Mouse (Mus musculus): ENCODE measurements at regions not wholly inside any gene's neighbourhood (a gene's known extent, or its start where the extent isn't known, plus 50 kb on each side); places are given as distances from the start of the nearest gene placed in this dataset.

GRCm38 (mm10) chr11:21478191-21478590, 93.8 kb upstream of the Wdpcp start:
- DNase-seq: no peak

- DNase-seq: peak; percentile 56
Observed at GRCm38 (mm10) chr11:21470711-21471110, 99.7 kb upstream of the Ugp2 start.

DNA sequence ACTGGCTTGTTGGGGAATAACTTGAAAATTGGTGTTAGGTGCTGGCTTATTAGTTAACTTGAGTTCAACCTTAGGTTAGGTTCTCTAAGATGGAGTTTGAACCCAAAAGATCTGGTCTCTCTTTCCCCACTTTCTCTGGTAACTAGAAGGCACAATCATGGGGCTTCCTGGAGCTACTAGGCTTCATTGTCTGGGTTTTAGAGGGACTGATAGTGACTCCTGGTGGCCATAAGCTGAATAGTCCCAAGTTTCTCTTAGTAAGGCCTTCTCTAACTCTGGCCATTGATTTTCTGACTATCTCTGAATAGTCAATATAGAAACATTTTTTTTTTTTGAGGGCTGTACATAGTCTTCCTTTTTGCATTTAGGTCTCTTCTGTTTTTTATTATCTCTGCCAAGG, 97.5 kb upstream of the Ugp2 start:
- DNase-seq: no peak

DNA sequence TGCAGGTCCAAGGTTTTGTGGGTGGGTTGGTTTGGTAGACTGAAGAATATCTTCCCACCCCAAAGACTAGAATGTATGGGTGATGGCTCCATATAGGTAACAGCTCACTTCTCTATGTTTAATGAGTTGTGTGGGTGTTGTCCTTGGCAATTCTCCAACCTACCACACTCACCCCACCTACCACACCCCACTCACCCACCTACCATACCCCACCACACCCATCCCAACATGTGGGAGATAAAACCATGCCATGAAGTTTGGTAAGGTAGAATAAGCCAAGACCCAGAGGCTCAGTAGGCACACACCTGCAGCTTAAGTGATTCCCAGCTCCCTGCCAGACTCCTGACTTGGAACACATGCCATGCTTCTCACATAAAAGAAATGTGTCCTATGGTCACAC, 89.0 kb upstream of the Ugp2 start:
- DNase-seq: no peak

- DNase-seq: peak; percentile 26
Observed at GRCm38 (mm10) chr11:21453308-21454106, 82.5 kb upstream of the Ugp2 start.

DNA sequence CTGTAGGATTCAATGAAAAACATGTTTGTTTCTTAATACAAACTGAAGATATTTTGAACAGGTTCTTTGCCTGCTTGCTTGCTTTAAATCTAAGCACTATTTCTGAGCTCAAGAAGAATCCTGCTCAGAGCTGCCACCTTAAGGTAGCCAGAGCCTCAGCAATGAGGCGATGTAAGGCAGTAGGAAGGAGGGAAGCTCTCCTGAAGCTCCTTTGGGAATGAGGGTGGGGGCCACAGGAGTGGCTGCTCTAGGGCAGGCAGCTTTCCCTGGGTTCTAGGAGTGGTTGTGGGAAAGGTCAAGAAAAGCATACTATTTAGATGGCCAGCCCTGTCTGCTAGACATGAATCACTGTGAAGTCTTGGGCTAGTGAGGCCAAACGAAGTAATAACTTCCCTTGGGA, 62.7 kb upstream of the Ugp2 start:
- DNase-seq: no peak

DNA sequence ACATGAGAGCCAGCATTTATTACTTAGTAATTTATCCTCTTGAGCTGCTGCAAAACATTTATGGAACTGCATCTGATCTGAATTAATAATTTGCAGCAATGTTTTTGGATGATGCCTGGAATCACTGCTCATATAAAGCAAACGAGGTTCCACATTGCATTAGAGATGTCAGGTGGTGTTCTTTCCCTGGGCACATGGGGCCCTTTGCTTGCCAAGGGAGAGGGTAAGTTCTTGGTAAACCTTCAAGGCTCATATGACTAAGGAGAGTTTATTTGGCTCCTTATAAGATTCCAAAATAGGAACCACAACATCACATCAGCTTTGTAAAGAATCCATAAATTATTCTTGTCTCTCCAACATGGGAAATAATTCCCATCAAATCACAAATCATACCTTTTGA, 59.0 kb upstream of the Ugp2 start:
- DNase-seq: no peak

DNA sequence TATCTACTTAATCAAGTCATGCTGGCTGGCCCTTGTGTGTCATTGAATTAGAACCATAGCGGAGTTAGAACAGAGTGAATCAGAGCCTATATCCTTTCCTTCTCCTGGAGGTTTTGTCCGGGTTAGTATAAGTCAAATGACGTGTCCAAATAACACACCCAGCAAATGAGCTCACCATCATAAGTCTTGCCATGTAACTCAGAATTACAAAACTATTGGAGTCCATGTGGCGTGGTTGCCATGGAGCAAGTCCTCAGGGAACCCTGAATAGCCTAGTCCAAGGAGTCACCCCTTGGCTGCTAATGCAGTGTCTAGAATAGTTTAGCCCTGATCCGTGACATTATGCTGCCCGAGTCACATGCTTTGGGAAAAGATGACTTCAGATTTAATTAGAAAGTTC, 57.7 kb upstream of the Ugp2 start:
- DNase-seq: peak; percentile 70

DNA sequence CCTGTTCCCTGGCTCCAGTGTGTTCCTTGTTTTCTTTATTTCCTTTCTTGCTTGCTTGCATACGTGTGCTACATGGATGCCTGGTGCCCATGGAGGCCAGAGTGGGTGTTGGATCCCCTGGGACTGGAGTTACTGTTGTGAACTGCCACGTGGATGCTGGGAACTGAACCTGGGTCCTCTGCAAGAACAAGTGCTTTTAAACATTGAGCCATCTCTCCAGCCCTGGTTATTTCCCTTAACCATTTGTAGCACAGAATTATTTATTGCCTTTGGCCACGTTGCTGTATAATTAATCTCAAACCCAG, 57.0 kb upstream of the Ugp2 start:
- no peak for DNase-seq

DNA sequence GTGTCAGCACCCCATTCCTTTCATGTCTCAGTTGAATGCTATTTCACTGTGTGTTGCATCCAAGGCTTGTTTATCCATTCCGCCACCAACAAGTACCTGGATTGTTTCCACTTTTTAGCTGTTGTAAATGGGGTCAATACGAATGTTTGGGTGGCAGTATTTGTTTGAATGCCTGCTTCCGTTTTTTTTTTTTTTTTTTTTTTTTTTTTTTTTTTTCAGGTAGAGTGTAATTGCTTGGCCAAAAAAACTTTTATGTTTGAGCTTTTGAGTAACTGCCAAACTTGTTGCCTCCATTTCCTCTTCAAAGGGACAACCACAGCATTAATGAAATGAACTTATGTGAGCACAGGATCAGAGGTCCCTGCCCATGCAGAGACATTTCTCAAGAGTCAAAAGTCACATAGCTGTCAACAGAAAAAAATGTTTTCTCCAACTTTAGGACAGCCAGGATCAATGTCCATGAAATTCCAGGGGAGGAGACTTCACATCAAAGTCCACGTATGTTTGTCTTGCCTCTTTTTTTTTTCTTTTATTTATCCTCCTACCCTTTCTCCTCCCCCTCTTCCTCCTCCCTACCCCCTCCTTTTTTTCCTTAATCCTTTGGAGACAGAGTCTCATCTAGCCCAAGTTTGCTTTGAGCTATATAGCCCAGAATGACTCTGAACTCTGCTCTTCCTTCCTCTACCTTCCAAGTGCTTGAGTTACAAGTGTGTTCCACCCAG, 56.5 kb upstream of the Ugp2 start:
- no peak for DNase-seq

- DNase-seq: peak; percentile 41
Observed at GRCm38 (mm10) chr11:21425480-21426101, 54.6 kb upstream of the Ugp2 start.

DNA sequence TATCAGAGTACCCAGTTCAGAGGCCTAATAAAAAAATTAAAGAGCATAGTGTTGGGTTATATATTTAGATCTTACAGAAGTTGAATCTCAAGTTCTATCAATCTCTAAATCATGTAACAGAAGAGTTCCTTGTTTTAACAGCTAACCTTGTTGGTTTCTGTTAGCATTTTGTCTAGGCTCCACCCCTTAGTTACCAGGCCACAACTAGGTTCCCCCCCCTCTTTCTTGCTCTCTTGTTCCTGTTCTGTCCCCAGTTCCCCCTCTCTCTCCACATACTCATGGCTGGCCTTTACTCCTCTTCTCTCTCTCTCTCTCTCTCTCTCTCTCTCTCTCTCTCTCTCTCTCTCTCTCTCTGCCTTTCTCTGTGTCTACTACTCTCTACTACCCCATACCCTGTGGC, 53.3 kb upstream of the Ugp2 start:
- DNase-seq: no peak

DNA sequence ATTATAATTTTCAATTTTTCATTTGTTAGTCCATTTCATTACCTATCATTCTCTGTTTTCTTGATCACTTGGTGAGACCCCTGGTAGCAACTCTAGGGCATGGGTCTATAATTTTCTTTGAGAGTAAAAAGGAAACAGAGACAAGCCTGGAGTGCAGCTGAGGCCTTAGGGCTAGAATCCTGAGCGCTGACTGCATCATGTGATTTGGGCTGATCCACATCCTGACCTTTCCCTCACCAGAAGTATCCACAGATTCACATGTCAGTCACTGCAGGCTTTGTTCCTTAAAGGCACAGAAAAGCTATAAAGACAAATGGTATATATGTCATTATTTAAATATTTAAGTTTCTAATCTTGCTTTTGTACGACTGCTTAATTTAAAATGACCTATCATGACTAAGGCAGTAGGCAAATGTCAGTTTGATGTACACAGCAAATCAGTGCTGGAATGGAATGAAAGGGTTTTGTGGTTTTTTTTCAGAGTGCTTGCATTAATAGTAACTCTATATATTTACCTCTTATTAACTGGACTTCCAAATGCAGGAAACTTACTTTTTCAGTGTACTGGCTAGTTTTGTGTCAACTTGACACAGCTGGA, 51.4 kb upstream of the Ugp2 start:
- DNase-seq: no peak

Measured in adrenal gland, adult 2 months (tissue).